Mouse (Mus musculus): ENCODE data around the gene Itpr1. TPM values are rescaled to one million over a fixed set of nuclear protein-coding genes. Genes with fewer than 3 reads are reported as not detected.
A peak's percentile ranks its signal among the peaks of the same experiment; 100 is the strongest.

Itpr1 gene
- polyA plus RNA-seq, 1 experiment from 2014 or later: 7.4 TPM

DNA sequence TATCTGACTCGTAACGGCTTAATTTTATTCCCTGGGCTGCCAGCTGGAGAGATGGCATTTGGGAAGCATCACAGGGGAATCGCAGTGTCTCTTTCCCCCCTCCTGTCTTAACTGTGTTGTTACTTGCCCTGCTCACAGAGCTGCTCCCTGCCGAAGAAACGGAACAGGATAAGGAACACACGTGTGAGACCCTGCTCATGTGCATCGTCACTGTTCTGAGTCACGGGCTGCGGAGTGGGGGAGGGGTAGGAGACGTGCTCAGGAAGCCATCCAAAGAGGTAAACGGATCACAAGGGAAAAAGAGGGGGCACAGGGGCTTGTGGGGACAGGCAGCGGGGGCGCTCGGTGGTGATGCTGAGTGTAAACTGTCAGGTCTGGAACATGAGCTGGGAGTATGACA lies 305.7 kb downstream of the Itpr1 start:
- Histone ChIP-seq H3K9me3 (no peaks in the 10 kb centered on the region), H3K36me3 (no peaks in the 10 kb centered on the region), H3K27ac (replicated peaks) (no peak overlapping the region), H3K4me3 (no peak overlapping the region), H3K4me2 (replicated peaks) (no peak overlapping the region), H3K27me3 (no peaks in the 10 kb centered on the region), H3K4me1 (no peaks in the 10 kb centered on the region), H3K9ac (replicated peaks) (no peak overlapping the region)
- ATAC-seq (ENCODE audit: low FRiP score, low read depth): no peak
- 83% methylated on average over 14 of the region's 14 CpGs for WGBS

DNA sequence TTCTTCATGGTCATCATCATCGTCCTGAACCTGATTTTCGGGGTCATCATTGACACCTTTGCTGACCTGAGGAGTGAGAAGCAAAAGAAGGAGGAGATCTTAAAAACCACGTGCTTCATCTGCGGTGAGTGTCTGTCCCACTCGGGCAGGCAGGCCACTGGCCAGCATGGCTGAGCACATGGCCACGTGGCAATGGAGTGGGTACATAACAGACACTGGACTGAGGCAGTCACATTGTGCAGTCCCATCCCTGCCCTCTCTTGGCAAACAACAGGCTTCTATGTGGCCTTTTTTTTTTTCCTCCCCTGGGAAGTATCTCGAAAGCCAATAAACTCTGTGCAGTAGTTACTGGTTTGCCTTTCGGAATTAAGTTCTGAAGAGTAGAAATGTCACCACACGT lies 306.4 kb downstream of the Itpr1 start:
- H3K9me3 ChIP-seq: no peaks in the 10 kb centered on the region
- no peak overlapping the region for H3K9ac ChIP-seq (replicated peaks)
- ATAC-seq (ENCODE audit: low FRiP score, low read depth): no peak
- 93% methylated on average over 9 of the region's 9 CpGs for WGBS
- no peaks in the 10 kb centered on the region for H3K27me3 ChIP-seq
- H3K27ac ChIP-seq (replicated peaks): no peak overlapping the region
- no peak overlapping the region for H3K4me2 ChIP-seq (replicated peaks)
- no peaks in the 10 kb centered on the region for H3K36me3 ChIP-seq
- no peaks in the 10 kb centered on the region for H3K4me1 ChIP-seq
- no peak overlapping the region for H3K4me3 ChIP-seq

DNA sequence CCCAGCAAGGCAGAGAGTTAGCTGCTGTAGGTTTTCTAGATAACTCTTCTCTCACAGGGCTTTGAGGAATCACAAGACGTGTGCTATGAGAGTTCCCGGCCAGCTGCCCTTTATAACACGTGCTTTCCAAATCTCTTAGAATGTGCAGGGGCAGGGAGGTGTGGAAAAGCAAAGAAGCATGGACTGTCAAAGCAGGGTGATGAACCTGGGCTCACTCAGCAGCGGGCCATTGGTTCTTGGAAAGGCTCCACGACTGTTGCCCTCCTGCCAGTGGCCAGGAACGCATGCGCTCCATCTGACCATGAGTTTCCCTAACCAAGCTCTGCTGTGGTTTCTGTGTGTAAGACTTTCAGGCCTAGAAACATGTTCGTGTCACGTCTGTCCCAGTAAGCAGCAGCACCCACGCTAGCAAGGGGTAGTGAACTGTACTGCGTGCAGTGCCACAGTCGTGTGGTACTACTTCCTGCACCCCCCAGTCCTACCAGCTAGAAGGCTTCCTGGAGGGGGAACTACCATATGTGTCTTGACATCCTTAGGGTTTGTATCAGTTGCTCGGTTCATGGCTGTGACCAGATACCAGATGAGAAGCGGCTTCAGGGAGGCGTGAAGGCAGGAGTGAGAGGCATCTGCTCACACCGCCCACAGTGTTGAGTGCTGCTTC lies 311.2 kb downstream of the Itpr1 start:
- Histone ChIP-seq H3K36me3 (no peaks in the 10 kb centered on the region), H3K4me3 (no peak overlapping the region), H3K9me3 (no peaks in the 10 kb centered on the region), H3K9ac (replicated peaks) (no peak overlapping the region), H3K27me3 (no peaks in the 10 kb centered on the region), H3K4me2 (replicated peaks) (no peak overlapping the region), H3K4me1 (no peaks in the 10 kb centered on the region), H3K27ac (replicated peaks) (no peak overlapping the region)
- WGBS: 93% methylated on average over 16 of the region's 16 CpGs
- no peak for ATAC-seq (ENCODE audit: low FRiP score, low read depth)

DNA sequence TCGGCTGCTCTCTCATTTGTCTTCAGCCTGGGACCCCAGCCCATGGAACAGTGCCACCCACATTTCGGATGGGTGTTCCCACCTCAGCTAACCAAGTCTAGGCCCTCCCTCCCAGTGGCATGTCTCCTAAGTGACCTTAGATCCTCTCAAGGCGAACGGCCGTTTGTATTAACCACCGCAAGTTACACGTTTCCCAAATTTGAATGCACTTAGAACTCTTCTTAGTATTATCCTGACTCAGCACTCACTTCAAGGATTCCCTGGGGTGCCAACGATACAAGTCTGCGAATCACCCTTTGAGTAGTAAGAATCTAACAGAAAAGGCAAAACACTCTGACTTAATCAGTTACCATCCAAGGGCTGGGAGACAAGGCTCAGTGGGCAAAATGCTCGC lies 311.7 kb downstream of the Itpr1 start:
- H3K4me3 ChIP-seq: no peak overlapping the region
- no peak overlapping the region for H3K27ac ChIP-seq (replicated peaks)
- no peaks in the 10 kb centered on the region for H3K4me1 ChIP-seq
- no peak for ATAC-seq (ENCODE audit: low FRiP score, low read depth)
- H3K9ac ChIP-seq (replicated peaks): no peak overlapping the region
- H3K9me3 ChIP-seq: no peaks in the 10 kb centered on the region
- no peaks in the 10 kb centered on the region for H3K36me3 ChIP-seq
- H3K27me3 ChIP-seq: no peaks in the 10 kb centered on the region
- WGBS: 88% methylated on average over 10 of the region's 10 CpGs
- H3K4me2 ChIP-seq (replicated peaks): no peak overlapping the region

DNA sequence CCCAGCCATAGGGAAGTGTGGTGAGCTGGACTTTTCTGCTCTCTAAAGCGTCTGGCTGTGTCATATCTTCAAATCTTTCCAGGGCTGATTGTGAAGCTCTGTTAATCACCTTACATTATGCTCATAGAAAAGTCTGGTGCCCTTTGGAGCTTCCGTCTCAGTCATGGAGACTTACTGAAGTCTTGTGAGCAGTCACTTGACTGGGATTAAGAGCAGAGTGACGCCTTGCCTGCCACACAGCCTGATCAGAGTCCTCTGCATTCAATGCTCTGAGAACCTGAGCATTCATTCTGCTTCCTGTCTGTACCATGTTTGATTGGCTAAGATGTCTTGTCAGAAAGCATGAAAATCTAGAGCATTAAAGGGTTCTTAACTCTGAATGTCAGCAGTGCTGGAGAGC lies 314.7 kb downstream of the Itpr1 start:
- no peak overlapping the region for H3K27ac ChIP-seq (replicated peaks)
- no peaks in the 10 kb centered on the region for H3K36me3 ChIP-seq
- no peak for ATAC-seq (ENCODE audit: low FRiP score, low read depth)
- no peak overlapping the region for H3K4me3 ChIP-seq
- H3K9me3 ChIP-seq: no peaks in the 10 kb centered on the region
- H3K4me1 ChIP-seq: peaks cover 11% of the 10 kb centered on the region
- H3K27me3 ChIP-seq: no peaks in the 10 kb centered on the region
- 60% methylated on average over 3 of the region's 3 CpGs for WGBS
- H3K4me2 ChIP-seq (replicated peaks): no peak overlapping the region
- H3K9ac ChIP-seq (replicated peaks): no peak overlapping the region

DNA sequence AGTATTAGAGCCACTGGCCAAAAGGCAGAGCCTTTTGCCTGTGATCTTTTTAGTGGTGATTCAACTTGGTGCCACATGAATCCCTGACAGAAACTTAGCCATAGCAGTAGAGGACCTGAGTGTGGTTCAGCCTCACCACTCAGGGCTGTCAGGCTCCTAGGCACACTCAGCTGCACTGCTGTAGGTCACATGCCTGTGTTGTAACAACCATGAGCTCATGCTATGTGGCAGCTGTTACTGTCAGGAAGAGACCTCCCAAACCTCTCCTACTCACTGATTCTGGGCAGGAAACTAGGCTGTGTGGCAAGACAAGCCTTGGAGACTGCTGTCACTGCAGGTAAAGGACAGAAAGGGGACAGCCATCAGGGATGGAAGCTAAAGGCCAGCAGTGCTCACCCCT lies 315.1 kb downstream of the Itpr1 start:
- Histone ChIP-seq H3K4me2 (replicated peaks) (no peak overlapping the region), H3K27me3 (no peaks in the 10 kb centered on the region), H3K9ac (replicated peaks) (no peak overlapping the region), H3K4me1 (peaks cover 11% of the 10 kb centered on the region), H3K9me3 (no peaks in the 10 kb centered on the region), H3K4me3 (no peak overlapping the region), H3K36me3 (no peaks in the 10 kb centered on the region), H3K27ac (replicated peaks) (no peak overlapping the region)
- ATAC-seq (ENCODE audit: low FRiP score, low read depth): no peak

DNA sequence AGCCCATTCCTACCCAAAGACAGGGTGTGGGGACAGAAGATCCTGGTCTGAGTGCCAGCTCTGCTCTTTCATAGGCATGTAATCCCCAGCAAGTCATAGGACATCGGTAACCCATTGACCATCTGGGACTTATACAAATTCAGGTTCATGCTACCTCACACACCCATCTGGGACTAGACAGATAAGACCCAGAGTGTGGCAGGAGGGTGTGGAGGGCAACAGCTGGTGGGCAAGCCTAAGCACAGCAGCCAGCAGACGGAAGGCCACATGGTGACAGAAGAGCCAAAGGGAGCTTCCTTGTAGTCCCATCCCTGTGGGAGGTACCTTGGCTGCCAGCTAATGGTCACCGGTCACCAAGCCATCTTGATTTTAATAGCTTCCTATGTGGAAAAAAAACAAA lies 316.3 kb downstream of the Itpr1 start:
- H3K4me2 ChIP-seq (replicated peaks): no peak overlapping the region
- H3K36me3 ChIP-seq: no peaks in the 10 kb centered on the region
- no peaks in the 10 kb centered on the region for H3K9me3 ChIP-seq
- ATAC-seq (ENCODE audit: low FRiP score, low read depth): no peak
- 93% methylated on average over 3 of the region's 3 CpGs for WGBS
- H3K4me1 ChIP-seq: peaks cover 11% of the 10 kb centered on the region
- H3K27me3 ChIP-seq: no peaks in the 10 kb centered on the region
- no peak overlapping the region for H3K9ac ChIP-seq (replicated peaks)
- H3K27ac ChIP-seq (replicated peaks): no peak overlapping the region
- H3K4me3 ChIP-seq: no peak overlapping the region

DNA sequence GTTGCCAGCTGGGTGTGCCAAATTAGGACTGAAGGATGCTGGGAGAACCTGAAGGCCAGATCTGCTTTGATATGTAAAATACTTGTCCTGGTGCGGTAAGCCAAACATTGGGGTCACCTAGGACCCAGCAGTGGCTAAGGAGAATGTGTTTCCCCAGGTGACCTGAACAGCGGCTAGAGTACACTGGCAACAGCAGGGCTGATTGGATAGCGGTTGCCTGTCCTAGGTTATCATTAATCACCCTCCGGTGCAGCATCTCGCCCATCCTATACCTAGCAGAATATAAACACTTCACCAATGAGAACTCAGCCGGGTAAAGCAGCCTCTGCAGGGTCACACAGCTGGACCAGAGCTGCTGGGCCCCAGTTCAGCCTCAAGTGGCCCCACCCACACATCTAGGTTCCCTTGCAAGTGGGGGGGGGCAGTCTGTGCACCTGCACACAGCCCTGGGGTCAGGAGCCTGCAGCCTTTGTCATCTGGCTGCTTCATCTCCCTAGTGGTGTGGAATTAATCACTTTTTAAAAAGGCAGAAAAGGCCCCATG lies 318.0 kb downstream of the Itpr1 start:
- Histone ChIP-seq H3K9me3 (no peaks in the 10 kb centered on the region), H3K36me3 (no peaks in the 10 kb centered on the region), H3K4me3 (no peak overlapping the region), H3K9ac (replicated peaks) (no peak overlapping the region), H3K27ac (replicated peaks) (peak overlapping the region; percentile 35; the same call in 1 of the 2 replicates), H3K27me3 (no peaks in the 10 kb centered on the region), H3K4me1 (peaks cover 11% of the 10 kb centered on the region), H3K4me2 (replicated peaks) (no peak overlapping the region; the same call in 1 of the 2 replicates)
- peak; percentile 72 for ATAC-seq (ENCODE audit: low FRiP score, low read depth)
- 23% methylated on average over 6 of the region's 6 CpGs for WGBS

DNA sequence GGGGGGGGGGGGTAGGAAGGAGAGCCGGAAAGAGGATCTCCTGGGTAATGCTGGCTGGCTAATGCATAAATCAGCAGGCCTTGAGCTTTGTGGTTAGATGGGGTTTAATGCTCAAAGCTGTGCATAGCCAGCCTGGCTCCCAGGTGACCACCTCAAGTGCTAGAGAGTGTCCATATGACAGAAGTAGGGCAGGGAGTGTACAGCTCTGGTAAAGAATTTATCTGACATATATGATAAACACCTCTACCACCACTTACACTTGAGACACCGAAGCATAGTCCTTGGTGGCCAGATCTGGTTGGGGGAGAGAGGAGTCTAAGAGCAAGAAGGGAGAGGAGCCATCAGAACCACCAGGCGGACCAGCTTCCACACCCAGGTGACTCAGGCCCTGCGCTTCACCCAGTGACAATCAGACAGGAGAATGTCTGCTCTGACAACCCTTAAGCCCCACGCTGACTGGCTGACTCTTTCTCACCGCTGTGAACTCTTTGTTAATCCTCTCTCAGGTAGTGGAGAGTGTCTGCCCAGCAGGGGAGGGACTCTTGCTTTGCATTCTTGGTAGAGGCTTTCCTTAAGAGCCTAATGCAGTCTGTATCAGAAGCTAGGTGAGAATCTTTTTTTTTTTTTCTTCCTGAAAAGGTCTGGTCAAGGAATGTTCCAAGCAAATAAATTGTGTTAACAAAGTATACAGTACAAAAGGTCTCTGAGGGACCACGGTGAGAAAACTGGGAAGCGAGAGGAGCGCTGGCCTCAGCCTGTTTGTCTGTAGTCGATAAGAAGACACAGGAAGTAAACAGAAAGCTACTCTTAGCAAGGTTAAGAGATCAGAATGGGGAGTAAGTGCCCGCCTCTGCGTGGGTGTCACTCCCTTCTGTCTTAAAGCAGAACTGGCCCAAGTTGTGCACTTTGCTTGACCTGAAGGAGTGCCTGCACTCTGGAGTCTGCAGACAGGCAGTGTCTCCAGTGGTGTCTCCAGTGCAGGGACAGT lies 318.7 kb downstream of the Itpr1 start:
- Histone ChIP-seq H3K9me3 (no peaks in the 10 kb centered on the region), H3K9ac (replicated peaks) (no peak overlapping the region), H3K4me1 (peaks cover 11% of the 10 kb centered on the region), H3K36me3 (no peaks in the 10 kb centered on the region), H3K27me3 (no peaks in the 10 kb centered on the region), H3K4me3 (no peak overlapping the region), H3K27ac (replicated peaks) (peak overlapping the region; percentile 35), H3K4me2 (replicated peaks) (no peak overlapping the region)
- ATAC-seq (ENCODE audit: low FRiP score, low read depth): peak; percentile 74
- 24% methylated on average over 11 of the region's 12 CpGs for WGBS

DNA sequence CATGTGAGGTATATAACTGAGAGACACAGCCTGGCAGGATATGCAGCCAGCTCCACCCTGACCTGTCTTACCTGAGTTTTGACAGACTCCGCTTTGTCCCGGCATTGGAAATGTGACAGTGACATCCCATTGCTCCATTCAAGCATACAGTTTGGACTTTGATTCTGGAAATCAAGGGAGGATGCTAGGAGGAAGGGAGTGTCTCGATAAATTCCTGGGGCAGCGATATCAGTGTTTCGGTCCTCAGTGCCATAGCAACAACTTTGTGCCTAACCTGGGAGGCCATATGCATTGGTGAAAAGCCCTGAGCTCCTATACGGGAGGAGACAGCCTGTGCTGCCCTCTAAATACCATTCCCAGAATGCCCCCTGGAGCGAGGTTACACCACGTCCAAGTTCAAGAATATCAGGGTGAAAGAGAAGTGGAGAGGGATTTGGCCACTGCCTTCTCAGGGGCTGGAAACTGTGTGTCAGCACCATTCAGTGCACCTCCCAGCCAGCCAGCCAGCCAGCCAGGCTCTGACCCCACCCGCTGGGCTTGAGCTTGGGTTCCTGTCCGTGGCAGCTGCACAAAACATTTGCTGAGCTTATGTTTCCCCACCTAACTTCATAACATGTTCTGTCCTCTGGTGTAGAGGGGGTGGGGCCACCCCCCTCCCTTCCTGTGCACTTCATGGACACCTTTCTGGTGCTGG lies 319.7 kb downstream of the Itpr1 start:
- no peaks in the 10 kb centered on the region for H3K27me3 ChIP-seq
- peaks cover 11% of the 10 kb centered on the region for H3K4me1 ChIP-seq
- no peaks in the 10 kb centered on the region for H3K36me3 ChIP-seq
- H3K9me3 ChIP-seq: no peaks in the 10 kb centered on the region
- ATAC-seq (ENCODE audit: low FRiP score, low read depth): no peak
- no peak overlapping the region for H3K27ac ChIP-seq (replicated peaks)
- WGBS: 83% methylated on average over 10 of the region's 10 CpGs
- H3K4me2 ChIP-seq (replicated peaks): no peak overlapping the region
- H3K4me3 ChIP-seq: no peak overlapping the region
- H3K9ac ChIP-seq (replicated peaks): no peak overlapping the region

DNA sequence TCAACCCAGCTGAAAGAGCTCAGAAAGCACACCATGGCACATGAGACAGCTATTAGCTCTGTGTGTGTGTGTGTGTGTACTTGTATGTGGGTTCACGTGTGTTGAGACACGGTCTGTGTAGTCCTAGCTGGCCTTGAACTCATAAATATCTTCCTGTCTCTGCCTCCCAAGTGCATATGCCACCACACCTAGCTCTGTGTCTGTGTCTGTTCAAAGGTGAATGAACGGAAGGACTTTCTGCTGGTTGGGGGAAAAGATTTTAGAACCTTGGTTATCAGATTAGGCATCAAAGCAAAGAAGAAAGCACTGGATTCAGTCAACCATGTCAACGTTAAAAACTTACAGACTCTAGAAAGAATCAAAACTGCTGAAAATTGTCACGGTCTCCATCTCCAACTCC lies 321.2 kb downstream of the Itpr1 start:
- Histone ChIP-seq H3K9me3 (no peaks in the 10 kb centered on the region), H3K27me3 (no peaks in the 10 kb centered on the region), H3K27ac (replicated peaks) (no peak overlapping the region), H3K4me2 (replicated peaks) (no peak overlapping the region), H3K4me1 (peaks cover 11% of the 10 kb centered on the region), H3K4me3 (no peak overlapping the region), H3K36me3 (no peaks in the 10 kb centered on the region), H3K9ac (replicated peaks) (no peak overlapping the region)
- ATAC-seq (ENCODE audit: low FRiP score, low read depth): no peak
- WGBS: 88% methylated on average over 5 of the region's 5 CpGs

DNA sequence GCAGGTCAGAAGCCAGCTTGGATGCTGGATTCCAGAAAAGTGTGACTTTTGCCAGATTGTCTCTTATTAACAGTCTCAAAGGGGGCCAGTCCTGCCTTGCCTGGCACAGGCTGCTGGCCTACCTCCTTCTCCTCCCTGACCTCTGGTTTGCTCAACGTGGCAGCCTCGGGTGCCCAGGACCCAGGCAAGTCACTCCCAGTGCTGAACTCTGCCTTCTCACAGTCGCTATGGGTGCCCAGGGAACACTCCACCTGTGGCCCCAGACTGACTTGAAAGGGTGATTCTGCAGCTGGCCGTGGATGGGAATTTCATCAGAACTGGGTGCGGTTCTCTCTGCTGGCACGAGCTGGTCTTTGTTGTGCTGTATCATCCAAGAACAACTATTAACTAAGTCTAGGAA lies 321.7 kb downstream of the Itpr1 start:
- 85% methylated on average over 6 of the region's 6 CpGs for WGBS

More for the DNA sequence above, 321.7 kb downstream of the Itpr1 start:
- Histone ChIP-seq H3K9ac (replicated peaks) (no peak overlapping the region), H3K36me3 (no peaks in the 10 kb centered on the region), H3K4me2 (replicated peaks) (no peak overlapping the region), H3K27ac (replicated peaks) (no peak overlapping the region), H3K27me3 (no peaks in the 10 kb centered on the region), H3K4me1 (peaks cover 11% of the 10 kb centered on the region), H3K9me3 (no peaks in the 10 kb centered on the region), H3K4me3 (no peak overlapping the region)
- ATAC-seq (ENCODE audit: low FRiP score, low read depth): no peak
